Mouse (Mus musculus): Measurements from ENCODE around the gene Armcx4.

DNA sequence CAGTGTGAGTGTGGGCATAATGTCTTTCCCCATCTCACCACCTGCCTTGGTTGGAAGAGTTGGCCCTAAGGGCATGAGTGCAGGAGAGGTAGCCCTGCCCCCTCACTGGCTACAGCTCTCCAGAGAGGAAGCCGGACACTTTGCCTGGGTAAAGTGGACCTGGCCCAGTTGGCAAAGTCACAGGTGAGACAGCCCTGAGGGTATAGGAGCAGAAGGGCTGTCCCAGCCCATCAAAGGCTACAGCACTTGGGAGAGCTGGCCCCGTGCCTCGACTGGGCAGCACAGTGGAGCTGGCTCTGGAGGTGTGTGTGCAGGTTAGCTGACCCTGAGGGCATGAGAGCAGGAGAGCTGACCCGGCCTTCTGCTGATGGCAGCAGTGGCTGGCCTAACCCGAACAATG, 24.7 kb upstream of the Armcx4 start:
- no peak for TF ChIP-seq E2F4 (IDR thresholded peaks at IDR 0.05; ENCODE audit: insufficient read depth)
- TF ChIP-seq POLR2A (IDR thresholded peaks at IDR 0.05; ENCODE audit: insufficient read length, low read depth), result no peak
- TF ChIP-seq USF1 (IDR thresholded peaks at IDR 0.05; ENCODE audit: low read depth), result no peak
- TF ChIP-seq MAX (IDR thresholded peaks at IDR 0.05; ENCODE audit: low read depth), result no peak

All from myocyte (in vitro differentiated cells).